Mouse (Mus musculus) stomach, embryonic 14.5 days (tissue): Measurements from ENCODE around the gene Thumpd2. TPM values are rescaled to one million over a fixed set of nuclear protein-coding genes. Genes with fewer than 3 reads are reported as not detected.

Source experiments
- ATAC-seq: fragments of 200-750 bp; cut with Nextera tagmentation; 2 replicates; pipeline ENCODE4 v1.8.0; 2017; ENCODE audit warnings: low read depth, moderate TSS enrichment; ENCODE audit not compliant: insufficient number of reproducible peaks, insufficient read depth, low FRiP score
- H3K27ac ChIP-seq: fragments of 300-500 bp; sonication (generic); 2 replicates; pipeline ENCODE4 v1.5.1; 2014; ENCODE audit warnings: mild to moderate bottlenecking, low read length, moderate library complexity, mixed read lengths
- H3K27me3 ChIP-seq: fragments of 300-500 bp; sonication (generic); 2 replicates; pipeline ENCODE4 v1.6.1; 2014; ENCODE audit warnings: low read length, control low read depth, mixed read lengths; ENCODE audit not compliant: control insufficient read depth, insufficient read depth
- H3K36me3 ChIP-seq: fragments of 300-500 bp; sonication (generic); 2 replicates; pipeline ENCODE4 v1.6.1; 2014; ENCODE audit warnings: mild to moderate bottlenecking, control low read depth, low read length, moderate library complexity, mixed read lengths; ENCODE audit not compliant: control insufficient read depth, insufficient read depth
- H3K4me1 ChIP-seq: fragments of 300-500 bp; sonication (generic); 2 replicates; pipeline ENCODE4 v1.6.1; 2014; ENCODE audit warnings: low read length, control low read depth, mixed read lengths; ENCODE audit not compliant: control insufficient read depth, insufficient read depth
- H3K4me2 ChIP-seq: fragments of 300-500 bp; sonication (generic); replicated peaks from 2 replicates; pipeline ENCODE4 v1.6.1; 2014; ENCODE audit warnings: low read depth, low read length, control low read depth
- H3K4me3 ChIP-seq: fragments of 300-500 bp; sonication (generic); 2 replicates; pipeline ENCODE4 v1.5.1; 2014; ENCODE audit warnings: low read depth, low read length, control low read depth
- H3K9ac ChIP-seq: fragments of 300-500 bp; sonication (generic); replicated peaks from 2 replicates; pipeline ENCODE4 v1.6.1; 2014; ENCODE audit warnings: low read depth, mild to moderate bottlenecking, control low read depth, low read length, moderate library complexity, mixed read lengths
- H3K9me3 ChIP-seq: fragments of 300-500 bp; sonication (generic); 2 replicates; pipeline ENCODE4 v1.6.1; 2016; ENCODE audit warnings: low read depth, low read length, control low read depth; ENCODE audit not compliant: control insufficient read depth
- WGBS: fragments of 180-500 bp; shearing (Covaris S2); extraction: QIAGEN DNeasy Blood & Tissue Kit; methylation state at CpG from one replicate; pipeline ENCODE4 v1.1.7; 2014; 5-methylcytosine and 5-hydroxymethylcytosine counted together
- polyA plus RNA-seq: library from polyadenylated mRNA; unstranded; fragments of >200 nt; fragmentation: Nextera tagmentation; extraction: Ambion mirVana; gene quantifications from 2 replicates; pipeline ENCODE4 v1.2.1, GENCODE M21; 2014

The Thumpd2 gene
- polyA plus RNA-seq, 1 experiment from 2014 or later: 13.0 TPM

DNA sequence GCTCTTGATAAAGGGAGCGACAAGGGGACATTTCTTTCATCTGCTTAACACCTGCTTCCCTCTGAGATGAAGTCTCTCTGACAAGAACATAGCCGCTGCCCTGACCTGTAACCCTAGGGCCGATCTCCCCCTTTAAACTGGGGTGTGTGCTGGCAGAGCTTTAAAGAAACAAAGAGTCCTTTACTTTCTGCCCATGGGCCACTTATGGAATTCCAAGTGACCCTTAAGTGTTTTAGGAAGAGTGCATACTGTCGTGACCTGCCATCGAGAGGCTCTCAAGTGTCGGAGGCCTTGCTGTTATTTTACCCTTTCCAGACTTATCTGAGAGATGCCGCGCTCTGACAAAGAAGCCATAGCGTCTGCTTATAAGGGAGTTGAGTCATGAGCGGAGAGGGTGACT, 84.8 kb downstream of the Thumpd2 start:
- 65% methylated on average over 10 of the region's 10 CpGs for WGBS
- no peak overlapping the region for H3K4me3 ChIP-seq

DNA sequence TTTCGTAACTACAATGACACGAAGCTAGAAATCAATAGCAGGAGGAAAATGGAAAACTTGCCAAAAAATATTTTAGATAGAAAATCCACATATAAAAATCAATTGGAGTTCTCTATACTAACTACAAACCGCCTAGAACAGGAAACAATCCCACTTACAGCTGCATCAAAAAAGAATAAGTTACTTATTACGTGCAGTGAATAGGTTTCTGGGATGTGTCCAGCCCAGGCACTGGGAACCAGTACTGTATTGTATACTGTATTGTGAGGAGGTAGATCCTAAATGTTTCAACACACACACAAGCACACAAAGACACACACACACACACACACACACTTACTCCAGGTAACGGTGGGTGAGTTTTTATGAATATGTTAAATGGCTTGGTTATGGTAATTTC, 87.6 kb downstream of the Thumpd2 start:
- 76% methylated on average over 5 of the region's 5 CpGs for WGBS
- no peaks in the 10 kb centered on the region for H3K36me3 ChIP-seq
- H3K9me3 ChIP-seq: no peaks in the 10 kb centered on the region
- no peak overlapping the region for H3K9ac ChIP-seq
- no peak overlapping the region for H3K4me3 ChIP-seq
- H3K4me2 ChIP-seq: no peak overlapping the region
- no peaks in the 10 kb centered on the region for H3K27me3 ChIP-seq
- ATAC-seq: no peak
- H3K27ac ChIP-seq: no peak overlapping the region
- H3K4me1 ChIP-seq: no peaks in the 10 kb centered on the region

More for the DNA sequence above, 84.8 kb downstream of the Thumpd2 start:
- Histone ChIP-seq H3K4me2 (no peak overlapping the region), H3K36me3 (no peaks in the 10 kb centered on the region), H3K9ac (no peak overlapping the region), H3K9me3 (no peaks in the 10 kb centered on the region), H3K4me1 (0 out of 2 replicates have a peak, but pooled peaks cover 3% of the 10 kb centered on the region), H3K27me3 (no peaks in the 10 kb centered on the region), H3K27ac (no peak overlapping the region)
- ATAC-seq: no peak

Other genes starting within 250 kb of the Thumpd2 start
- 4.5 and 5.6 TPM in 2 replicates for gene Tmem178, start 120.5 kb downstream of the Thumpd2 start, polyA plus RNA-seq